ENCODE assay signal across 10 mouse cellular contexts in genomic region chr4:32305683-32306082, GRCm38 (mm10).
A peak's percentile ranks its signal among the peaks of the same experiment; 100 is the strongest.
DNase-seq lines count a peak whose midpoint lies in the region; ATAC-seq and TF ChIP-seq lines count a peak whose summit lies in the region.
"Had no signal": no experiment of that assay in that cellular context is flagged by ENCODE, and none has a peak within 500 bp of the region (broad histone marks: within the 10 kb centered on the region; RNA-seq: fewer than 3 reads in every experiment).

No protein-coding gene starts in this region.

- no peak overlapping the region for H3K9ac ChIP-seq in heart, embryonic 15.5 days
- peak overlapping the region; percentile 38 for H3K9ac ChIP-seq in neural tube, embryonic 13.5 days
- no peak overlapping the region for H3K9ac ChIP-seq in hindbrain, postnatal 0 days (replicated peaks; ENCODE audit: low read length)

- no peaks in the 10 kb centered on the region for H3K27me3 ChIP-seq in heart, embryonic 15.5 days
- no peaks in the 10 kb centered on the region for H3K27me3 ChIP-seq in neural tube, embryonic 13.5 days
- no peaks in the 10 kb centered on the region for H3K27me3 ChIP-seq in hindbrain, postnatal 0 days (ENCODE audit: insufficient read depth, low read length)
- H3K27me3 ChIP-seq: CH12.LX had no signal

- peak overlapping the region; percentile 94 for H3K27ac ChIP-seq in heart, embryonic 15.5 days
- peak overlapping the region; percentile 91 for H3K27ac ChIP-seq in neural tube, embryonic 13.5 days (replicated peaks)
- peak overlapping the region; percentile 87 for H3K27ac ChIP-seq in hindbrain, postnatal 0 days

- H3K9me3 ChIP-seq in heart, embryonic 15.5 days (replicated peaks) = no peaks in the 10 kb centered on the region
- no peaks in the 10 kb centered on the region for H3K9me3 ChIP-seq in neural tube, embryonic 13.5 days
- H3K9me3 ChIP-seq in hindbrain, postnatal 0 days (ENCODE audit: low read length) = no peaks in the 10 kb centered on the region

- 69% methylated on average over 6 of the region's 6 CpGs for WGBS in heart, embryonic 15.5 days
- 66% methylated on average over 6 of the region's 6 CpGs for WGBS in neural tube, embryonic 13.5 days
- WGBS in hindbrain, postnatal 0 days = 57% methylated on average over 6 of the region's 6 CpGs

- H3K36me3 ChIP-seq in heart, embryonic 15.5 days = no peaks in the 10 kb centered on the region
- no peaks in the 10 kb centered on the region for H3K36me3 ChIP-seq in neural tube, embryonic 13.5 days
- no peaks in the 10 kb centered on the region for H3K36me3 ChIP-seq in hindbrain, postnatal 0 days (ENCODE audit: insufficient read depth, low read length)

- intact Hi-C loops in heart, postnatal 10 days (cut with DNase I) = loop anchor here (5.0 kb wide), 1 partner anchor 53 kb away; no protein-coding TSS in a partner anchor

- peaks cover 64% of the 10 kb centered on the region for H3K4me1 ChIP-seq in heart, embryonic 15.5 days (replicated peaks)
- peaks cover 67% of the 10 kb centered on the region for H3K4me1 ChIP-seq in neural tube, embryonic 13.5 days (replicated peaks)
- H3K4me1 ChIP-seq in hindbrain, postnatal 0 days (ENCODE audit: insufficient read depth, low read length) = peaks cover 39% of the 10 kb centered on the region

- no peak overlapping the region for H3K4me3 ChIP-seq in heart, embryonic 15.5 days
- H3K4me3 ChIP-seq in neural tube, embryonic 13.5 days = no peak overlapping the region
- H3K4me3 ChIP-seq in hindbrain, postnatal 0 days (ENCODE audit: low read length) = no peak overlapping the region
- H3K4me3 ChIP-seq: erythroblast, embryonic 14.5 days had no signal

- no peak for DNase-seq in heart, postnatal 10 days
- no peak for DNase-seq in neural tube, embryonic 10.5 days (ENCODE audit: extremely low spot score, low spot score)
- DNase-seq in hindbrain, postnatal 0 days (ENCODE audit: low spot score) = no peak
- DNase-seq in urinary bladder, postnatal 4 days (ENCODE audit: low spot score in 2 of 2) = no peak
- DNase-seq in Muller cell, postnatal 12 days (ENCODE audit: inconsistent ontology term) = no peak

- no peak overlapping the region for H3K4me2 ChIP-seq in heart, embryonic 15.5 days
- H3K4me2 ChIP-seq in neural tube, embryonic 13.5 days = 0 out of 2 replicates have a peak overlapping the region, but pooled peaks have one; percentile 44
- peak overlapping the region; percentile 32; the same call in 1 of the 2 replicates for H3K4me2 ChIP-seq in hindbrain, postnatal 0 days (ENCODE audit: low read depth, low read length)

- no peak for ATAC-seq in heart, embryonic 15.5 days (replicated peaks; ENCODE audit: insufficient number of reproducible peaks, insufficient read depth, low FRiP score, low read depth)
- no peak for ATAC-seq in neural tube, embryonic 13.5 days (ENCODE audit: low read depth)
- ATAC-seq in hindbrain, postnatal 0 days = no peak
- no peak for ATAC-seq in erythroblast, adult 5-6 weeks (replicated peaks; ENCODE audit: low FRiP score, poor library complexity, severe bottlenecking)

- no peak for TF ChIP-seq CTCF in hindbrain, postnatal 0 days (IDR thresholded peaks at IDR 0.05; ENCODE audit: low read depth)
